Mouse (Mus musculus) hindbrain, embryonic 12.5 days (tissue): ENCODE results near the gene D130043K22Rik. TPM values are rescaled to one million over a fixed set of nuclear protein-coding genes. Genes with fewer than 3 reads are reported as not detected.

ENCODE experiments used
- ATAC-seq: fragments of 200-750 bp; cut with Nextera tagmentation; 2 replicates; pipeline ENCODE4 v1.8.0; 2017; ENCODE audit warnings: moderate TSS enrichment; ENCODE audit not compliant: low FRiP score
- H3K27ac ChIP-seq: fragments of 300-500 bp; sonication (generic); 2 replicates; pipeline ENCODE4 v1.5.1; 2016; ENCODE audit warnings: mild to moderate bottlenecking
- H3K27me3 ChIP-seq: fragments of 300-500 bp; sonication (generic); 2 replicates; pipeline ENCODE4 v1.6.1; 2016; ENCODE audit warnings: mild to moderate bottlenecking
- H3K36me3 ChIP-seq: fragments of 300-500 bp; sonication (generic); 2 replicates; pipeline ENCODE4 v1.6.1; 2016; ENCODE audit warnings: mild to moderate bottlenecking
- H3K4me1 ChIP-seq: fragments of 300-500 bp; sonication (generic); 2 replicates; pipeline ENCODE4 v1.6.1; 2016
- H3K4me2 ChIP-seq: fragments of 300-500 bp; sonication (generic); replicated peaks from 2 replicates; pipeline ENCODE4 v1.6.1; 2016; ENCODE audit warnings: mild to moderate bottlenecking
- H3K4me3 ChIP-seq: fragments of 300-500 bp; sonication (generic); 2 replicates; pipeline ENCODE4 v1.5.1; 2016; ENCODE audit warnings: mild to moderate bottlenecking
- H3K9ac ChIP-seq: fragments of 300-500 bp; sonication (generic); 2 replicates; pipeline ENCODE4 v1.6.1; 2016; ENCODE audit warnings: mild to moderate bottlenecking, moderate library complexity
- H3K9me3 ChIP-seq: fragments of 300-500 bp; sonication (generic); replicated peaks from 2 replicates; pipeline ENCODE4 v1.6.1; 2016; ENCODE audit warnings: mild to moderate bottlenecking
- WGBS: fragments of 180-500 bp; shearing (Covaris S2); methylation state at CpG from one replicate; pipeline ENCODE4 v1.1.7; 2016; 5-methylcytosine and 5-hydroxymethylcytosine counted together
- polyA plus RNA-seq: library from polyadenylated mRNA; unstranded; fragments of >200 nt; fragmentation: Nextera tagmentation; extraction: Ambion mirVana; gene quantifications from 2 replicates; pipeline ENCODE4 v1.2.1, GENCODE M21; 2016

The D130043K22Rik gene
- polyA plus RNA-seq, 1 experiment from 2014 or later = 2.3 TPM

DNA sequence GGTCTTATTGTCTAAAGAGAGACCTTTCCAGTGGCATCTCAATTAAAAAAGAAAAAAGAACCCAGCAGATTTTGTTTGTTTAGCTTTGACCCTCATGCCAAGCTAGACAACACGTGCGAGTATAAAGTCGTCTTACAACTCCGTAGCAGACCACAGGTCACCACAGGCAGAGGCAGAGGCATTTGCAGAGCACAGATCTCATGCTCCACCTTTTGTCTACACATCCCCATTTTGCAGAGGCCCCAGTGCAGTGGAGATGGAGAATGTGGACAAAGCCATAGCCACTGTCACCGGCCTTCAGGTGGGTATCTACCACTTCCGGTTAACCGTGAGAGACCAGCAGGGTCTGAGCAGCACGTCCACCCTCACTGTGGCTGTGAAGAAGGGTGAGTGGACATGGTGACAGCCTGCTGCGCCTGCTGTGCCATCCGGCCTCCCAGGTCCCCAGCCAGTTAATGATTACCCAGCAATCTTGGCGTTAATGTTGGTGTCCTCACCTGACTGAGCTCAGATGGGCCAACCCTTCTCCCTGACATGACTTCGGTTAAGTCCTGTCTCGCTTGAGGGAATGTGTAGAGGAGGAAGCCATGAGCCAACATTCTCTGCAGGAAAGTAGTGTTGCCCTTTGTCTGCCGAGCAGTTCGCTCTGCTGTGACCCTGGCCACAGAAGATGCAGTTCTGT lies 34.6 kb downstream of the D130043K22Rik start:
- no peak for ATAC-seq

DNA sequence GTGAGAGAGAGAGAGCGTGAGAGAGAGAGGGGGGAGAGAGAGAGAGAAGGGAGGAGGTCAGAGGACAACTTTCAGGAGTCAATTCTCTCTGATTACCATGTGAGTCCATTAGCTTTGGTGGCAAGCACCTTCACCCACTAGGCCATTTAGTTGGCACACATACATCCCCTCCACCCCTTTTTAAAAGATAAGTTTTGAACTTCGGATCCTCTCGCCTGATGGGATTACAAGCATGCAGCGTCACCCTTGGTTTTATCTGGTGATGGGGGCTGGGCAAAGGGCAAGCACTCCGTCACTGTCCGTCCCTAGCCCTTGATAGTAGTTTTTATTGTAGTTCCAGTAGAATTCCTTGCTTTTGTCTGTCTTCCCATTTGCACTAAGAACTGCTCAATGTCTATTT lies 35.3 kb downstream of the D130043K22Rik start:
- no peaks in the 10 kb centered on the region for H3K4me1 ChIP-seq
- no peak for ATAC-seq
- 0 out of 2 replicates have a peak, but pooled peaks cover 4% of the 10 kb centered on the region for H3K9me3 ChIP-seq
- H3K4me3 ChIP-seq = no peak overlapping the region
- no peak overlapping the region for H3K4me2 ChIP-seq
- H3K27ac ChIP-seq = no peak overlapping the region
- 86% methylated on average over 6 of the region's 6 CpGs for WGBS
- no peak overlapping the region for H3K9ac ChIP-seq
- no peaks in the 10 kb centered on the region for H3K27me3 ChIP-seq
- peaks cover 8% of the 10 kb centered on the region; the same call in 1 of the 2 replicates for H3K36me3 ChIP-seq

More for the DNA sequence above, 34.6 kb downstream of the D130043K22Rik start:
- H3K4me1 ChIP-seq = no peaks in the 10 kb centered on the region
- H3K36me3 ChIP-seq = peaks cover 8% of the 10 kb centered on the region; the same call in 1 of the 2 replicates
- no peak overlapping the region for H3K4me3 ChIP-seq
- no peak overlapping the region for H3K27ac ChIP-seq
- no peak overlapping the region for H3K4me2 ChIP-seq
- WGBS = 86% methylated on average over 15 of the region's 15 CpGs
- no peak overlapping the region for H3K9ac ChIP-seq
- H3K27me3 ChIP-seq = no peaks in the 10 kb centered on the region
- 0 out of 2 replicates have a peak, but pooled peaks cover 4% of the 10 kb centered on the region for H3K9me3 ChIP-seq

- Histone ChIP-seq H3K9me3 (0 out of 2 replicates have a peak, but pooled peaks cover 4% of the 10 kb centered on the region), H3K27me3 (no peaks in the 10 kb centered on the region), H3K36me3 (peaks cover 8% of the 10 kb centered on the region; the same call in 1 of the 2 replicates), H3K27ac (no peak overlapping the region), H3K4me1 (no peaks in the 10 kb centered on the region), H3K4me2 (no peak overlapping the region), H3K9ac (no peak overlapping the region), H3K4me3 (no peak overlapping the region)
- 94% methylated on average over 5 of the region's 5 CpGs for WGBS
- no peak for ATAC-seq
Measured at GRCm38 (mm10) chr13:24880704-24881103, 35.8 kb downstream of the D130043K22Rik start.

DNA sequence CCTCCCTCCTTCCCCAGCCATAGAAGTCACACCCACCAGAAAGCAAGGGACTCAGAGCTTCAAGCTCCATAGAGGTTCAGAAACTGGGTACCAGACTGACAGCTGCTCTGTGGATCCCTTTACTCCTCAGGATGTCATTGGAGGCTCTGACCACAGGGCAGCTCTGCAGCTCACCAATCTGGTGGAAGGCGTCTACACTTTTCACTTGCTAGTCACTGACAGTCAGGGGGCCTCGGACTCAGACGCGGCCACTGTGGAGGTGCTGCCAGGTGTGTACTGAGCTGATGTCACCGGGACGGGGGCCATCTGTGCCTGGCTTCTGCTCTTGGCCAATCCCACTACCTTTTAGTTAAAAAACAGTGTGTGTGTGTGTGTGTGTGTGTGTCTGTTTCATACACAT lies 37.5 kb downstream of the D130043K22Rik start:
- Histone ChIP-seq H3K4me2 (no peak overlapping the region), H3K9me3 (0 out of 2 replicates have a peak, but pooled peaks cover 4% of the 10 kb centered on the region), H3K4me1 (no peaks in the 10 kb centered on the region), H3K27me3 (no peaks in the 10 kb centered on the region), H3K36me3 (peaks cover 8% of the 10 kb centered on the region; the same call in 1 of the 2 replicates), H3K4me3 (no peak overlapping the region), H3K9ac (no peak overlapping the region), H3K27ac (no peak overlapping the region)
- 96% methylated on average over 6 of the region's 6 CpGs for WGBS
- ATAC-seq = no peak

DNA sequence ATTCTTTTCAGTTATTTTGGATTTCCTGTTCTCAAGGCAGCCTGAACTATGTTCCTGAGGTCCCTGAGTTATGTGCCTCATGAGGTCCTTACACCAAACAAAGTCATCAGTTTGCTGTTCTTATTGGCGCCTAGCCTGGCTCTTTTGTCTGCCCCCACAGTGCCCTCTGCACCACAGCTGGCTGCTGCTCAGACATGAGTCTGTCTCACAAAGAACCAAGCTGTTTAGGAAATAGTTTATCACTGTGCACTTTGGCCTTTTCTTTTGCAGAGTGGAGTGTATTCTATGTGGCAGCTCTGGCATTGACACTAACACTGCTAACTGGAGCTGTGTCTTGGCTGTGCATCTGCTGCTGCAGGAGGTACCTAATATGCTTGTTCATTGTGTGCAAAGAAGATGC lies 44.6 kb downstream of the D130043K22Rik start:
- H3K9ac ChIP-seq = no peak overlapping the region
- H3K4me1 ChIP-seq = no peaks in the 10 kb centered on the region
- WGBS = 52% methylated on average over 1 of the region's 1 CpGs
- H3K27ac ChIP-seq = no peak overlapping the region
- H3K36me3 ChIP-seq = no peaks in the 10 kb centered on the region
- no peak overlapping the region for H3K4me3 ChIP-seq
- H3K27me3 ChIP-seq = no peaks in the 10 kb centered on the region
- no peak for ATAC-seq
- no peaks in the 10 kb centered on the region for H3K9me3 ChIP-seq
- H3K4me2 ChIP-seq = no peak overlapping the region

- Histone ChIP-seq H3K4me3 (no peak overlapping the region), H3K9me3 (no peaks in the 10 kb centered on the region), H3K4me2 (no peak overlapping the region), H3K4me1 (no peaks in the 10 kb centered on the region), H3K27me3 (no peaks in the 10 kb centered on the region), H3K9ac (no peak overlapping the region), H3K27ac (no peak overlapping the region), H3K36me3 (no peaks in the 10 kb centered on the region)
- no peak for ATAC-seq
- 88% methylated on average over 3 of the region's 3 CpGs for WGBS
Measured at GRCm38 (mm10) chr13:24892516-24892915, 47.6 kb downstream of the D130043K22Rik start.

DNA sequence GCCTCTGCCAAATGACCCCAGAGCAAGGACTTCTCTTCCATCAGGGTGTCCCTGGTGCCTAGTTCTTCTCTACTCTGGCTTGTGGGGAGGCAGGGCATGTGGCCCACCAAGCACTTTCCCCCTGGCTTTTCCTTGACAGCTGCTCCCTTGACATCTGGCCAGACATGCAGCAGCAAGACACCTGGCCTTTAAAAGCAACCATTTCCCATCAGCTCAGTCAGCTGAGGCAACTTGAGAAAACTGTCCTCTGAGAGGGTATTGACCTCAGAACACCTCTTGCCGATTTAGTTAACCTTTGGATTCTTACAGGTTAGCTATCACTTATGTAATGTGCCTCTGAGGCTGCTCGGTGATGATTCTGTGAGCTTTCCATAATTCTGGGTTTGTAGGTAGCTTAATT lies 48.9 kb downstream of the D130043K22Rik start:
- Histone ChIP-seq H3K4me1 (no peaks in the 10 kb centered on the region), H3K4me3 (no peak overlapping the region), H3K9me3 (no peaks in the 10 kb centered on the region), H3K4me2 (no peak overlapping the region), H3K9ac (no peak overlapping the region), H3K36me3 (no peaks in the 10 kb centered on the region), H3K27me3 (no peaks in the 10 kb centered on the region), H3K27ac (no peak overlapping the region)
- 88% methylated on average over 2 of the region's 2 CpGs for WGBS
- no peak for ATAC-seq

GRCm38 (mm10) chr13:24901916-24902315 lies 57.0 kb downstream of the D130043K22Rik start:
- H3K36me3 ChIP-seq = no peaks in the 10 kb centered on the region
- no peak overlapping the region for H3K9ac ChIP-seq
- ATAC-seq = no peak
- H3K27ac ChIP-seq = no peak overlapping the region
- H3K4me3 ChIP-seq = no peak overlapping the region
- H3K27me3 ChIP-seq = no peaks in the 10 kb centered on the region
- H3K9me3 ChIP-seq = no peaks in the 10 kb centered on the region
- no peak overlapping the region for H3K4me2 ChIP-seq
- WGBS = 89% methylated on average over 2 of the region's 2 CpGs
- H3K4me1 ChIP-seq = no peaks in the 10 kb centered on the region

DNA sequence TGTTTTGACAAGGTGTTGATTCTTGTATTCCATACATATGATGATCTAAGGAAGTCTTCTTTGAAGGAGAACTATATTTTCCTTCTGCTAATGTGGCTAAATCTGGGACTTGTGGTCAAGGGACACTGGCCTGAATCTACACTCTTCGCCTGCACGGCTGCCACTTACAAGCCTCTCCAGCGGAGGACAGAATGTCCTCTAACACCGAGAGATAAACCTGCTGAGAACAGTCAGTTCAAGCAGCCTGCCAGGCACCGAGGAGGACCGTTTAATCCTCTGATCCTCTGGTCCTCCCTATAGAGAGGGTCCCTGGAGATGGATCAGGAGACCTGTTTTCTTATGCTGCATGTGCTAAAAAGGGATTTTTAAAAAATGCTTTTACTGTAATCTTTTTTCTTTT lies 58.5 kb downstream of the D130043K22Rik start:
- no peak overlapping the region for H3K27ac ChIP-seq
- ATAC-seq = no peak
- H3K4me3 ChIP-seq = no peak overlapping the region
- no peak overlapping the region for H3K9ac ChIP-seq
- no peaks in the 10 kb centered on the region for H3K27me3 ChIP-seq
- no peaks in the 10 kb centered on the region for H3K4me1 ChIP-seq
- no peaks in the 10 kb centered on the region for H3K36me3 ChIP-seq
- WGBS = 83% methylated on average over 6 of the region's 6 CpGs
- no peaks in the 10 kb centered on the region for H3K9me3 ChIP-seq
- H3K4me2 ChIP-seq = no peak overlapping the region

DNA sequence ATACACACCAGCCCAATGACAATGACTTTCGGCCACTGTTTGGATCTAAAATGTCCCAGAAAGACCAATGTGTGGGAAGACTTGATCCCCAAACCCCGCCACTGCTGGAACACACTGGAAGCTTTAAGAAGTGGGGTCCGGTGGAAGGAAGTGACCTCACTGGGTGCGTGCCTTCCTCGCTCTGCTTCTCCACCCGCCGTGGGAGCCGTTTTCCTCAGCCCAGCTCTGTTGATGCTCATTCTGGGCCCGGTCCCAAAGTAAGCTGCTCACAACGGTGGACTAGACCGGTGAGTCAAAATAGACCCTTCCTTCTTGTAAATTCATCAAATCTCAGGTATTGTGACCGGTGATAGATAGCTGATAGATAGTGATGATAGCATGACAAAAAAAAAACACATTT lies 60.5 kb downstream of the D130043K22Rik start:
- 95% methylated on average over 12 of the region's 12 CpGs for WGBS
- Histone ChIP-seq H3K4me3 (no peak overlapping the region), H3K36me3 (no peaks in the 10 kb centered on the region), H3K27me3 (no peaks in the 10 kb centered on the region), H3K9me3 (no peaks in the 10 kb centered on the region), H3K9ac (no peak overlapping the region), H3K27ac (no peak overlapping the region), H3K4me2 (no peak overlapping the region), H3K4me1 (no peaks in the 10 kb centered on the region)
- no peak for ATAC-seq

GRCm38 (mm10) chr13:24906831-24907570 lies 62.1 kb downstream of the D130043K22Rik start:
- no peaks in the 10 kb centered on the region for H3K4me1 ChIP-seq
- H3K4me3 ChIP-seq = no peak overlapping the region
- H3K27me3 ChIP-seq = no peaks in the 10 kb centered on the region
- WGBS = 78% methylated on average over 11 of the region's 11 CpGs
- no peak overlapping the region for H3K4me2 ChIP-seq
- no peak overlapping the region for H3K27ac ChIP-seq
- ATAC-seq = no peak
- no peaks in the 10 kb centered on the region for H3K9me3 ChIP-seq
- H3K36me3 ChIP-seq = peaks cover 9% of the 10 kb centered on the region; the same call in 1 of the 2 replicates
- H3K9ac ChIP-seq = no peak overlapping the region

DNA sequence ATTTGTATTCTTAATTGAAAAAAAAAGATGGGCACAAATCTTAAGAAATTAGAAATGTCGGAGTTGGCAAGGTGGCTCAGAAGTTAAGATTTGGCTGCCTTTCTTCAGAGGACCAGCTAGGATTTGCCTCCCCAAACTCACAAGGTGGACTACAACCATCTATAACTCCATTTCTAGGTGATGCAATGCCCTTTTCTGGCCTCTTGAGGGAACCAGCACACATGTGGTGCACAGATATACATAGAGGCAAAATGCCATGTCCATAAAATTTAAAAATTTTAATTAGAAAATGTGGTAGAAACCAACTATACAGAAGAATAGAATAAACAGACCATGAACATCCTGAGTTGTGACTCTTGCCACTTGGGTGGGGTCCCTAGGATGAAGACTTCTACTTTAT lies 64.2 kb downstream of the D130043K22Rik start:
- WGBS = 93% methylated on average over 1 of the region's 1 CpGs
- H3K4me2 ChIP-seq = no peak overlapping the region
- H3K4me1 ChIP-seq = no peaks in the 10 kb centered on the region
- H3K9me3 ChIP-seq = no peaks in the 10 kb centered on the region
- H3K4me3 ChIP-seq = no peak overlapping the region
- H3K27me3 ChIP-seq = no peaks in the 10 kb centered on the region
- H3K27ac ChIP-seq = no peak overlapping the region
- H3K9ac ChIP-seq = no peak overlapping the region
- H3K36me3 ChIP-seq = peaks cover 16% of the 10 kb centered on the region
- no peak for ATAC-seq
